Mouse (Mus musculus): ENCODE results near the gene Med18.
A peak's percentile ranks its signal among the peaks of the same experiment; 100 is the strongest.
"Not testable (repeated sequence)": the region's sequence is repeated elsewhere in the genome, so short reads cannot be mapped to it uniquely, and the experiment has no call there.

Med18 gene

GRCm38 (mm10) chr4:132482104-132482503, 18.4 kb upstream of the Med18 start:
- DNase-seq (ENCODE audit: low read depth, low spot score), result not testable (repeated sequence)

- no peak for DNase-seq (ENCODE audit: low read depth, low spot score)
Observed at GRCm38 (mm10) chr4:132477833-132478232, 14.1 kb upstream of the Med18 start.

- no peak for DNase-seq (ENCODE audit: low read depth, low spot score)
Observed at GRCm38 (mm10) chr4:132475895-132476878, 12.5 kb upstream of the Med18 start.

- no peak for DNase-seq (ENCODE audit: low read depth, low spot score)
Observed at GRCm38 (mm10) chr4:132474631-132475030, 10.9 kb upstream of the Med18 start.

- DNase-seq (ENCODE audit: low read depth, low spot score), result no peak
Observed at GRCm38 (mm10) chr4:132473411-132473810, 9.7 kb upstream of the Med18 start.

GRCm38 (mm10) chr4:132469873-132470272, 6.2 kb upstream of the Med18 start:
- DNase-seq (ENCODE audit: low read depth, low spot score), result no peak

GRCm38 (mm10) chr4:132464255-132464613, 513 bp upstream of the Med18 start:
- DNase-seq (ENCODE audit: low read depth, low spot score), result no peak

DNA sequence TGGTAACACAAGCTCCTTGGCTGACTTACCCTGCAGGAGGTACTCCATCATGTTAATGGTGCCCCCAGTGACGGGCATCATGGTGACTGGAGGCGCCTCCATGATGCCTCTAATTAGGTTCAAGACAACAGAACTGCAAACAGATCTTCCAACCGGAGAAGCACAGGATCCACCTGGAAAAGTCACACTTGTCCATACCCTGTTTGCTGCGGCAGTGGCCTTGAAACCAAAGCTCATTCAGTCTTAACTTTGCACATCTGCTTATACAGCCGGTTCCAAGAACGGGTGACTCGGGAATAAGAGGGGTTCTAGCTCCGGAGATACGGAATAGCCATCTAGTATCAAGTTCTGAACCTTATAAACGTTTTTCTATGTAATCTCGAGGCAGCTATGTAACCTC, 885 bp downstream of the Med18 start:
- DNase-seq (ENCODE audit: low read depth, low spot score), result no peak

- no peak for DNase-seq (ENCODE audit: low read depth, low spot score)
Observed at GRCm38 (mm10) chr4:132460225-132460624, 3.5 kb downstream of the Med18 start.

GRCm38 (mm10) chr4:132455561-132455960, 8.2 kb downstream of the Med18 start:
- no peak for DNase-seq (ENCODE audit: low read depth, low spot score)

DNA sequence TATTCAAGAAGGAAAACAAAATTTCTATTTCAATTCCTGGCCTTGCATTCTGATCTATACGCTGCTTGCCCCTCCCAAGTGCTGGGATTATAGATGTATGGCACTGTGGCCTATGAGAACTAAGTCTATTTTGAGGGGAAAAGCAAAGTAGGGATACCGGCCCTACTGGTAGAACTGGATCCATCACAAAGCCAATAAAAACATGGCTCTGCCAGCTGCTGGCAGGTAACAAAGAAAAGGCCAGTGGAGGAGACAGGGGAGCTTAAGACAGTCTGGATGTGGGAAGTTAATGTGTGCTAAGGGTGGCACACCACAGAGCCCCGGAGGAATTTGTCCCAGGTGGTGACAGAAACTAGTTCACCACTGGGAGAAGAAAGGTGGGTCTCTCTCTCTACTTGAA, 8.6 kb downstream of the Med18 start:
- DNase-seq (ENCODE audit: low read depth, low spot score), result no peak

GRCm38 (mm10) chr4:132454216-132454615, 9.5 kb downstream of the Med18 start:
- DNase-seq (ENCODE audit: low read depth, low spot score), result no peak

DNA sequence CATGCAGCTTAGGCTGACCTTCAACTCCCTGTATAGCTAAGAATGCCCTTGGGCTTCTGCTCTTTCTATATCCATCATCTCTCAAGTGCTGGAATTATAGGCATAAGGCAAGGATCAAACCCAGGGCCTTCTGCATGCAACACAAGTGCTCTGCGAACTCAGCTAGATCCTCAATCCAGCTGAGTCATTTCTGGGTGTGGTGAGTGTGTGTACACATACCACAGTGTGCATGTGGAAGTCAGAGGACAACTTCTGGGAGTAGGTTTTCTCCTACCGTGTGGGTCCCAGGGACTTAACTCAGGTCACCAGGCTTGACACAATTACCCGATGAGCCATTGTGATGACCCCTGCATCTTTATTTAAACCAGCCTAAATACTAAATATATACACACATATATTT, 13.9 kb downstream of the Med18 start:
- DNase-seq (ENCODE audit: low read depth, low spot score), result no peak

- DNase-seq (ENCODE audit: low read depth, low spot score), result no peak
Observed at GRCm38 (mm10) chr4:132446105-132446504, 17.6 kb downstream of the Med18 start.

- no peak for DNase-seq (ENCODE audit: low read depth, low spot score)
Observed at GRCm38 (mm10) chr4:132444516-132444915, 19.2 kb downstream of the Med18 start.

DNA sequence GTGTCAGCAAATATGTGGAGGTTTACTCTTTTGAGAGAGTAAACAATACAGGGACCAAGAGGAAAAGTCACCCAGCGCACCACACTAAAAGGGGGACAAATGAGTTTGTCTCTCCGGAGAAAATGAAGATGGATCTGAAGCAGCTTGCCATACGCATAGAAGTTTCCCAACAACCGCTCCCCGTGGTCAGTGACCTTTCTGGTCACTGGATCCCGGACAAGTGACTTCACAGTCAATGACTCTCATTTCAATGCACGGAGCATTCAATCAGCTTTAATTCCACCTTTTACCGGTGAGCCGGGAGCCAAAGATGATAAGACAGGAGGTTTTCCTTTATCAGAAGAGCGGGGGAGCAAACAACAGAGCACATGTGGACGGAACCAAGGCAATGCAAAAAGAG, 25.9 kb downstream of the Med18 start:
- no peak for DNase-seq (ENCODE audit: low read depth, low spot score)

GRCm38 (mm10) chr4:132432717-132433372, 30.9 kb downstream of the Med18 start:
- no peak for DNase-seq (ENCODE audit: low read depth, low spot score)

- DNase-seq (ENCODE audit: low read depth, low spot score), result no peak
Observed at GRCm38 (mm10) chr4:132428022-132428542, 35.6 kb downstream of the Med18 start.

DNA sequence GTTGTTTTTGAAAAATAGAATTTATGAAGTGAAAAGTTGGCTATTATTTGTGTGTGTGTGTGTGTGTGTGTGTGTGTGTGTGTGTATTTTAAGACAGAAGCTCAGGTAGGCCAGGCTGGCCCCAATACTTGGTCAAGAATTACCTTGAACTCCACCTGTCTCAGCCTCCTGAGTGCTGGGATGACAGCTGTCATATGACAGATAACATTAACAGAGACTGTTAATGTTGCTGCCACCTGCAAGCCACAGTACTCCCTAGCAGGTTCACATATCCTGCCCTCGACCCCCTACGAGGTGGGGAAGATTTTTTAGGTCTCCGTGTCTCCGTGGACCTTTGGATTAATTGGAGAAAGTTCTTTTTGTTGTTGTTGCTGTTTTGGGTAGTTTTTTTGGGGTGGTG, 36.2 kb downstream of the Med18 start:
- DNase-seq (ENCODE audit: low read depth, low spot score), result no peak

GRCm38 (mm10) chr4:132426021-132426420, 37.7 kb downstream of the Med18 start:
- no peak for DNase-seq (ENCODE audit: low read depth, low spot score)

DNA sequence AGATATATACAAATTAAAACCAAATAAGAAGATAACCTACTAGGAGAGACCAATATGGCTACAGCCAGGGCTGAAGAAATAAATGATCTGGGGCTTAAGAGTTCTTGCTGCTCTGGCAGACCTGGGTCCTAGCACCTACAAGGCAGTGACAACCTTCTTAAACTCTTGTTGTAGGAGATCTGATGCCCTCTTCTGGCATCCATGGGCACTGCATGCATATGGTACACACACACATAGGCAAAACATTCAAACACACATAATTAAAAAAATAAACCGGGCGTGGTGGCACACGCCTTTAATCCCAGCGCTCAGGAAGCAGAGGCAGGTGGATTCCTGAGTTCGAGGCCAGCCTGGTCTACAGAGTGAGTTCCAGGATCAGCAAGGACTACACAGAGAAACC, 39.0 kb downstream of the Med18 start:
- DNase-seq (ENCODE audit: low read depth, low spot score), result no peak

GRCm38 (mm10) chr4:132421923-132422782, 41.6 kb downstream of the Med18 start, which contains the start of gene Phactr4:
Phactr4 (minus strand) TSS chr4:132422489.
- DNase-seq (ENCODE audit: low read depth, low spot score), result peak; percentile 89

All from retina, postnatal 7 days (tissue).